Mouse (Mus musculus): ENCODE results near the gene Usp20. TPM values are rescaled to one million over a fixed set of nuclear protein-coding genes. Genes with fewer than 3 reads are reported as not detected.

The Usp20 gene
- polyA plus RNA-seq, 1 experiment from 2014 or later, result 14.8 TPM

- peak; percentile 47; the same call in 1 of the 2 replicates for ATAC-seq (ENCODE audit: low FRiP score)
- no peak overlapping the region for H3K4me2 ChIP-seq (replicated peaks; ENCODE audit: low read depth, low read length)
Measured at GRCm38 (mm10) chr2:31067696-31068245, 85.7 kb downstream of the Usp20 start.

GRCm38 (mm10) chr2:31068246-31069113 is 86.4 kb downstream of the Usp20 start:
- 6% methylated on average over 13 of the region's 13 CpGs for WGBS
- ATAC-seq (ENCODE audit: low FRiP score), result peak; percentile 75; the same call in 1 of the 2 replicates
- peaks cover 3% of the 10 kb centered on the region; the same call in 1 of the 2 replicates for H3K4me1 ChIP-seq (replicated peaks; ENCODE audit: control insufficient read depth, insufficient read depth, low read length)

More at GRCm38 (mm10) chr2:31067696-31068245, 85.7 kb downstream of the Usp20 start:
- Histone ChIP-seq H3K4me1 (replicated peaks; ENCODE audit: control insufficient read depth, insufficient read depth, low read length) (peaks cover 3% of the 10 kb centered on the region; the same call in 1 of the 2 replicates), H3K27ac (ENCODE audit: low read depth, low read length) (peak overlapping the region; percentile 69), H3K36me3 (ENCODE audit: control insufficient read depth, insufficient read depth, low read length) (0 out of 2 replicates have a peak, but pooled peaks cover 2% of the 10 kb centered on the region), H3K4me3 (ENCODE audit: low read depth, low read length) (no peak overlapping the region), H3K9me3 (ENCODE audit: control insufficient read depth, low read length) (no peaks in the 10 kb centered on the region), H3K9ac (ENCODE audit: low read depth, low read length) (no peak overlapping the region), H3K27me3 (ENCODE audit: control insufficient read depth, insufficient read depth, low read length) (0 out of 2 replicates have a peak, but pooled peaks cover 2% of the 10 kb centered on the region)
- DNase-seq (ENCODE audit: low spot score), result no peak
- WGBS, result 42% methylated on average over 7 of the region's 7 CpGs

GRCm38 (mm10) chr2:31069114-31069445 is 87.0 kb downstream of the Usp20 start:
- H3K4me2 ChIP-seq (replicated peaks; ENCODE audit: low read depth, low read length), result no peak overlapping the region
- no peaks in the 10 kb centered on the region for H3K9me3 ChIP-seq (ENCODE audit: control insufficient read depth, low read length)
- ATAC-seq (ENCODE audit: low FRiP score), result no peak
- 0 out of 2 replicates have a peak, but pooled peaks cover 2% of the 10 kb centered on the region for H3K36me3 ChIP-seq (ENCODE audit: control insufficient read depth, insufficient read depth, low read length)
- H3K4me1 ChIP-seq (replicated peaks; ENCODE audit: control insufficient read depth, insufficient read depth, low read length), result peaks cover 3% of the 10 kb centered on the region; the same call in 1 of the 2 replicates
- H3K27me3 ChIP-seq (ENCODE audit: control insufficient read depth, insufficient read depth, low read length), result 0 out of 2 replicates have a peak, but pooled peaks cover 2% of the 10 kb centered on the region
- 66% methylated on average over 4 of the region's 4 CpGs for WGBS
- H3K9ac ChIP-seq (ENCODE audit: low read depth, low read length), result no peak overlapping the region
- no peak overlapping the region for H3K4me3 ChIP-seq (ENCODE audit: low read depth, low read length)
- DNase-seq (ENCODE audit: low spot score), result no peak
- H3K27ac ChIP-seq (ENCODE audit: low read depth, low read length), result peak overlapping the region; percentile 69

More at GRCm38 (mm10) chr2:31068246-31069113, 86.4 kb downstream of the Usp20 start:
- Histone ChIP-seq H3K4me2 (replicated peaks; ENCODE audit: low read depth, low read length) (no peak overlapping the region), H3K4me3 (ENCODE audit: low read depth, low read length) (no peak overlapping the region), H3K27me3 (ENCODE audit: control insufficient read depth, insufficient read depth, low read length) (0 out of 2 replicates have a peak, but pooled peaks cover 2% of the 10 kb centered on the region), H3K27ac (ENCODE audit: low read depth, low read length) (peak overlapping the region; percentile 69), H3K36me3 (ENCODE audit: control insufficient read depth, insufficient read depth, low read length) (0 out of 2 replicates have a peak, but pooled peaks cover 2% of the 10 kb centered on the region), H3K9me3 (ENCODE audit: control insufficient read depth, low read length) (no peaks in the 10 kb centered on the region), H3K9ac (ENCODE audit: low read depth, low read length) (no peak overlapping the region)
- peak; percentile 80 for DNase-seq (ENCODE audit: low spot score)

GRCm38 (mm10) chr2:31069506-31069905 is 87.4 kb downstream of the Usp20 start:
- Histone ChIP-seq H3K4me2 (replicated peaks; ENCODE audit: low read depth, low read length) (no peak overlapping the region), H3K9me3 (ENCODE audit: control insufficient read depth, low read length) (no peaks in the 10 kb centered on the region), H3K4me1 (replicated peaks; ENCODE audit: control insufficient read depth, insufficient read depth, low read length) (peaks cover 3% of the 10 kb centered on the region; the same call in 1 of the 2 replicates), H3K36me3 (ENCODE audit: control insufficient read depth, insufficient read depth, low read length) (0 out of 2 replicates have a peak, but pooled peaks cover 2% of the 10 kb centered on the region), H3K9ac (ENCODE audit: low read depth, low read length) (no peak overlapping the region), H3K4me3 (ENCODE audit: low read depth, low read length) (no peak overlapping the region), H3K27ac (ENCODE audit: low read depth, low read length) (no peak overlapping the region), H3K27me3 (ENCODE audit: control insufficient read depth, insufficient read depth, low read length) (0 out of 2 replicates have a peak, but pooled peaks cover 2% of the 10 kb centered on the region)
- ATAC-seq (ENCODE audit: low FRiP score) (no peak), DNase-seq (ENCODE audit: low spot score) (no peak)
- WGBS, result 87% methylated on average over 7 of the region's 7 CpGs

Other genes with a start within 250 kb of the Usp20 start
- 2.7 and 4.0 TPM in 2 replicates for gene 1700001O22Rik, start 178.6 kb upstream of the Usp20 start, polyA plus RNA-seq (2014; fragmentation: Nextera tagmentation; extraction: Ambion mirVana)
- gene Ntmt1, start 174.5 kb upstream of the Usp20 start, polyA plus RNA-seq (2014; fragmentation: Nextera tagmentation; extraction: Ambion mirVana), result 108 and 110 TPM in 2 replicates
- 26.0 and 28.5 TPM in 2 replicates for gene Asb6, start 151.9 kb upstream of the Usp20 start, polyA plus RNA-seq (2014; fragmentation: Nextera tagmentation; extraction: Ambion mirVana)
- 36.7 and 39.7 TPM in 2 replicates for gene Prrx2, start 147.3 kb upstream of the Usp20 start, polyA plus RNA-seq (2014; fragmentation: Nextera tagmentation; extraction: Ambion mirVana)
- 5.5 and 5.6 TPM in 2 replicates for gene Ptges, start 52.4 kb upstream of the Usp20 start, polyA plus RNA-seq (2014; fragmentation: Nextera tagmentation; extraction: Ambion mirVana)
- 18.7 and 21.5 TPM in 2 replicates for gene Tor1b, start 29.3 kb upstream of the Usp20 start, polyA plus RNA-seq (2014; fragmentation: Nextera tagmentation; extraction: Ambion mirVana)
- gene Tor1a, start 14.3 kb upstream of the Usp20 start, polyA plus RNA-seq (2014; fragmentation: Nextera tagmentation; extraction: Ambion mirVana), result 73.7 and 83.5 TPM in 2 replicates
- 67.5 and 74.6 TPM in 2 replicates for gene BC005624, start 78 bp upstream of the Usp20 start, polyA plus RNA-seq (2014; fragmentation: Nextera tagmentation; extraction: Ambion mirVana)
- 13.7 and 14.4 TPM in 2 replicates for gene Fnbp1, start 159.7 kb downstream of the Usp20 start, polyA plus RNA-seq (2014; fragmentation: Nextera tagmentation; extraction: Ambion mirVana)
- gene Gpr107, start 170.0 kb downstream of the Usp20 start, polyA plus RNA-seq (2014; fragmentation: Nextera tagmentation; extraction: Ambion mirVana), result 25.9 and 35.8 TPM in 2 replicates

Data from hindbrain, embryonic 11.5 days (tissue).